Mouse (Mus musculus) heart, adult 2 months (tissue): ENCODE measurements around the gene Kcnt1. TPM values are rescaled to one million over a fixed set of nuclear protein-coding genes. Genes with fewer than 3 reads are reported as not detected.
"Not testable (repeated sequence)": the region's sequence is repeated elsewhere in the genome, so short reads cannot be mapped to it uniquely, and the experiment has no call there.

Source experiments
- DNase-seq, 2 experiments: peaks; one replicate each; pipeline ENCODE4 v3.0.0; 2021
- H3K27ac ChIP-seq: fragments of 200-600 bp; 2 replicates; pipeline ENCODE4 v1.8.1; 2022
- H3K27me3 ChIP-seq: fragments of 200-500 bp; 2 replicates; pipeline ENCODE4 v1.6.1; 2012; ENCODE audit warnings: mild to moderate bottlenecking, low read length, inconsistent platforms, mixed read lengths; ENCODE audit not compliant: control insufficient read depth, insufficient read depth
- H3K36me3 ChIP-seq: fragments of 200-500 bp; 2 replicates; pipeline ENCODE4 v1.6.1; 2012; ENCODE audit warnings: low read length, inconsistent platforms; ENCODE audit not compliant: control insufficient read depth, insufficient read depth
- H3K4me1 ChIP-seq: fragments of 200-500 bp; 2 replicates; pipeline ENCODE4 v1.6.1; 2011; ENCODE audit warnings: low read length; ENCODE audit not compliant: control insufficient read depth, insufficient read depth
- H3K4me3 ChIP-seq: fragments of 200-600 bp; 2 replicates; pipeline ENCODE4 v1.8.1; 2022
- H3K79me2 ChIP-seq: fragments of 200-500 bp; replicated peaks from 2 replicates; pipeline ENCODE4 v1.6.1; 2012; ENCODE audit warnings: mild to moderate bottlenecking, inconsistent platforms, low read length, moderate library complexity, mixed read lengths; ENCODE audit not compliant: control insufficient read depth, insufficient read depth
- H3K9ac ChIP-seq: fragments of 200-500 bp; 2 replicates; pipeline ENCODE4 v1.6.1; 2012; ENCODE audit warnings: low read depth, mild to moderate bottlenecking, control low read depth, inconsistent platforms, low read length, mixed read lengths
- CTCF ChIP-seq: fragments of 200-600 bp; IDR thresholded peaks from 2 replicates; pipeline ENCODE4 v1.8.1; 2022; ENCODE audit warnings: antibody characterized with exemption, mild to moderate bottlenecking, moderate library complexity
- EP300 ChIP-seq: fragments of 200-500 bp; IDR thresholded peaks from 2 replicates; pipeline ENCODE4 v1.6.1; 2011; ENCODE audit warnings: low read depth, low read length, control low read depth; ENCODE audit not compliant: insufficient read depth
- POLR2A ChIP-seq: fragments of 200-500 bp; IDR thresholded peaks from 2 replicates; pipeline ENCODE4 v1.6.1; 2011; ENCODE audit warnings: mild to moderate bottlenecking, low read depth, low read length, control low read depth; ENCODE audit not compliant: insufficient read depth
- WGBS: fragments of 180-500 bp; shearing (Covaris S2); methylation state at CpG from one replicate; pipeline ENCODE4 v1.1.7; 2018; 5-methylcytosine and 5-hydroxymethylcytosine counted together
- intact Hi-C: fragments of 180-260 bp; cut with DNase I; formaldehyde crosslinking; loops from one replicate; pipeline ENCODE4 v1.15.1; 2025
- long read RNA-seq: library from polyadenylated mRNA; stranded (forward); transcript quantifications from one replicate; pipeline ENCODE4 v2.0.0, GENCODE M21; 2021
- polyA plus RNA-seq: library from polyadenylated mRNA; depleted of rRNA; stranded (reverse); fragments of >200 nt; gene quantifications from 2 replicates; pipeline ENCODE4 v1.2.3, GENCODE M21; 2012; rRNA removed
- total RNA-seq, 2 experiments: library from RNA; stranded (reverse); gene quantifications; 2 replicates each; pipeline ENCODE4 v1.2.3; 2021

Kcnt1 gene
- total RNA-seq: under 1 TPM; 0.55 to 0.66 TPM
- 0.92 and 0.97 TPM in 2 replicates for polyA plus RNA-seq
- long read RNA-seq: 0 reads

GRCm38 (mm10) chr2:25863337-25864131 lies at the start of gene Kcnt1:
Gene Kcnt1, plus strand, starts transcription at chr2:25863734.
- peak in 1 of 2 experiments; percentile 31 for DNase-seq
- intact Hi-C loops: no loop called here
- WGBS: 2% methylated on average over 48 of the region's 53 CpGs

GRCm38 (mm10) chr2:25815748-25816147 lies 47.8 kb upstream of the Kcnt1 start, which contains the start of gene Glt6d1:
Gene Glt6d1, minus strand, starts transcription at chr2:25815848.
- H3K36me3 ChIP-seq, DNase-seq, H3K9ac ChIP-seq, intact Hi-C loops, H3K79me2 ChIP-seq, H3K27me3 ChIP-seq, H3K4me3 ChIP-seq, H3K27ac ChIP-seq, H3K4me1 ChIP-seq: not testable (repeated sequence)
- WGBS: 65% methylated on average over 1 of the region's 1 CpGs

More at GRCm38 (mm10) chr2:25863337-25864131, at the start of gene Kcnt1:
- peaks cover 5% of the 10 kb centered on the region for H3K27me3 ChIP-seq
- TF ChIP-seq CTCF: no peak
- TF ChIP-seq POLR2A: no peak
- TF ChIP-seq EP300: no peak
- no peak within 1 kb of the TSS for H3K27ac ChIP-seq
- H3K4me1 ChIP-seq: no peaks in the 10 kb centered on the region; the same call in 1 of the 2 replicates
- no peaks in the 10 kb centered on the region for H3K36me3 ChIP-seq
- no peak within 1 kb of the TSS for H3K9ac ChIP-seq
- no peak within 1 kb of the TSS for H3K4me3 ChIP-seq
- H3K79me2 ChIP-seq: no peaks in the 10 kb centered on the region

- intact Hi-C loops: no loop called here
- no peak for DNase-seq
- H3K36me3 ChIP-seq: no peaks in the 10 kb centered on the region
- WGBS: 29% methylated on average over 1 of the region's 1 CpGs
- H3K79me2 ChIP-seq: no peaks in the 10 kb centered on the region
- no peaks in the 10 kb centered on the region for H3K27me3 ChIP-seq
- H3K27ac ChIP-seq: no peak within 1 kb of the TSS
- no peak within 1 kb of the TSS for H3K9ac ChIP-seq
- no peak within 1 kb of the TSS for H3K4me3 ChIP-seq
- H3K4me1 ChIP-seq: no peaks in the 10 kb centered on the region; the same call in 1 of the 2 replicates
- TF ChIP-seq POLR2A (no peak), EP300 (no peak), CTCF (no peak)
These were observed 40.7 kb upstream of the Kcnt1 start, which contains the start of gene Lcn9 for GRCm38 (mm10) chr2:25822806-25823205. Gene Lcn9, plus strand, starts transcription at chr2:25823153.

GRCm38 (mm10) chr2:25824751-25825150 lies 38.8 kb upstream of the Kcnt1 start:
- Histone ChIP-seq H3K27me3 (no peaks in the 10 kb centered on the region), H3K36me3 (no peaks in the 10 kb centered on the region), H3K9ac (no peak overlapping the region), H3K4me3 (no peak overlapping the region), H3K27ac (no peak overlapping the region), H3K79me2 (no peaks in the 10 kb centered on the region), H3K4me1 (no peaks in the 10 kb centered on the region; the same call in 1 of the 2 replicates)
- no peak for DNase-seq
- TF ChIP-seq POLR2A: no peak
- no peak for TF ChIP-seq EP300
- no peak for TF ChIP-seq CTCF
- intact Hi-C loops: no loop called here
- WGBS: 78% methylated on average over 3 of the region's 3 CpGs

GRCm38 (mm10) chr2:25828344-25828947 lies 35.1 kb upstream of the Kcnt1 start:
- intact Hi-C loops: no loop called here
- TF ChIP-seq POLR2A (no peak), CTCF (no peak), EP300 (no peak)

GRCm38 (mm10) chr2:25830786-25831185 lies 32.7 kb upstream of the Kcnt1 start:
- TF ChIP-seq POLR2A: no peak
- 0 out of 2 replicates have a peak, but pooled peaks have one; percentile 34 for TF ChIP-seq EP300
- TF ChIP-seq CTCF: no peak
- no peaks in the 10 kb centered on the region for H3K27me3 ChIP-seq
- H3K27ac ChIP-seq: no peak overlapping the region
- no peaks in the 10 kb centered on the region for H3K79me2 ChIP-seq
- H3K9ac ChIP-seq: no peak overlapping the region
- H3K4me1 ChIP-seq: no peaks in the 10 kb centered on the region; the same call in 1 of the 2 replicates
- 38% methylated on average over 3 of the region's 3 CpGs for WGBS
- H3K36me3 ChIP-seq: no peaks in the 10 kb centered on the region
- intact Hi-C loops: loop anchor here (10.0 kb wide), 1 partner anchor 194 kb away; the partner anchor contains the start of gene Ubac1
- peak in 1 of 2 experiments; percentile 17 for DNase-seq
- H3K4me3 ChIP-seq: no peak overlapping the region

More at GRCm38 (mm10) chr2:25828344-25828947, 35.1 kb upstream of the Kcnt1 start:
- Histone ChIP-seq H3K27ac (no peak overlapping the region), H3K9ac (no peak overlapping the region), H3K27me3 (no peaks in the 10 kb centered on the region), H3K4me3 (no peak overlapping the region), H3K79me2 (no peaks in the 10 kb centered on the region), H3K4me1 (no peaks in the 10 kb centered on the region; the same call in 1 of the 2 replicates), H3K36me3 (no peaks in the 10 kb centered on the region)
- WGBS: 64% methylated on average over 8 of the region's 8 CpGs
- no peak for DNase-seq
